Mouse (Mus musculus): ENCODE measurements around the gene Hs3st5. TPM values are rescaled to one million over a fixed set of nuclear protein-coding genes. Genes with fewer than 3 reads are reported as not detected.
"Not testable (repeated sequence)": the region's sequence is repeated elsewhere in the genome, so short reads cannot be mapped to it uniquely, and the experiment has no call there.

The Hs3st5 gene
- total RNA-seq (2021): 1 to 10 TPM; 1.0 to 1.3 TPM
- long read RNA-seq, experiment 1, partial matches to known transcripts: 0 of 5 reads
- long read RNA-seq, experiment 1, other reads (novel, unspliced or antisense): 5 of 5 reads
- long read RNA-seq, experiment 2, partial matches to known transcripts: 1 of 2 reads
- long read RNA-seq, experiment 2, other reads (novel, unspliced or antisense): 1 of 2 reads

DNA sequence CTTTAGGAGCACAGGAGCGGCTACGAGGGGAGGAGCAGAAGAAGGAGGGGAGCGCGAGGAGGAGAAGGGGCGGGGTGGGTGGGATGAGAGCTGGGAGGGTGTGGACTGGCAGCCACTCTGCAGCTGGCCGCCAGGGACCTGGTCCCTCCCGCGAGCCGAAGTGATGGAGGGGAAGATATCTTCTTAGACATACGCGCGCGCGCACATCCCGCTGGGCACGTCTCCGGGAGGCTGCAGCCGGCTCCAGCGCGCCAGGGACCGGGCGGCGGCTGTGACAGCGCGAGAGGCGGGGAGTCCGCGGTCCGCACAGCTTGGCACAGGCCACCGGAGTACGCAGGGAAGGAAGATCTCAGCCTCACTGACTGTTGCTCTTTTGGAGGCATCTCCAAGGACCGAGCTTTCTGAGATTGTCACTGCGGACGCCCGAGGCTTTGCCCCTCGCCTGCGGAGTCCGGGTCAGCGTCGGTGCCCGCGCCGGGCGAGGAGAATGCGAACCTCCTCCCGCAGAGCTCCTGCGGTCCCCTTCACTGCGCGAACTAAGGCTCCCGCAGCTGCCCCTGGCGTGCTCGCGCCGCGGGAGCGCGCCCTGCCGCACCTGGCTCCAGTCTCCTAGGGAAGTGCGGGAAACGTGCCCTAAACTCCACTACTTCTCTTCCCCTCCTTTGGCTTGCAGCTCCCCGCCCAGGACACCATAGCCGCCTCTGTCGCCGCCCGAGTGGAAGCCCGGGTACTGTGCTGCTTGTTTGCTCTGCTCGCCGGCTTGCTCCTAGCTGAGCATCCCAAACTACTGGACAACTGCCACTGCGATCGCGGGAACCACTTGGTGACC is at the start of gene Hs3st5:
Gene Hs3st5, plus strand, starts transcription at position 88 of the 829 bp plus-strand sequence.
- DNase-seq: peak; percentile 22 to 33
- intact Hi-C loops (cut with DNase I): no loop called here

DNA sequence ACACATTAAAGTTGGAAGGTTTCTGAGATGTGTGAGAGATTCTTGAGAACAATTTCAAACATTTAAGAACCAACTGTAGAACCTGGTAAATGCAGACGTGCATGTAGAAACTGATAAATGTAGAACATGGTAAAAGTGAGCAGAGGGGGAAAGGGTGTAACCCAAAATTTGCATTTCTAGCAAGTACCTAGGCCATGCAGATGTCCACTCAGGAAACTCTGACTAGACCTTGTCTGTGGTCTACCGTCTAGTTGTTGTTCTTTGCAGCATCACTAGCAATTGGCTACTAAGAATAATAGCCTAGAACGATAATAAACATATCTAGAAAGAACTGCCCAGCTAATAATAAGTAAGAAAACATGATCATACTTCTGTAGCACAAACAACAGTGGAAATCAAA is 38.0 kb upstream of the Hs3st5 start:
- intact Hi-C loops (cut with DNase I): no loop called here
- DNase-seq: no peak

DNA sequence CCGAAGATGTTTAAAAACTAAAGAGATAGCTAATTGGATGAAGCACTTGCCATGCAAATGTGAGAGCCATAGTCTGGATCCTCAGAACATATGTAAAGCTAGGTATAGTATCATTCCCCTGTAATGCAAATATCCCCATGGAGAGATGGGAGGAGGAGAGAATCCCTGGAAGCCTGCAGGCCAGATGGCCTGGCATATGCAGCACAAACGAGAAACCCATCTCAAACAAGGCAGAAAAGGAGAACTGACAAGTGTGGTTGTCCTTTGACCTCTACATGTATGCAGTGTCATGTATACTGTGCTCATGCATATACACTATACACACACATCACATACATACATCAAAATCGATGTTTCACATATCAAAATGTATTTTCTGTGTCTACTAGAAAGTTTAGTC is 35.5 kb upstream of the Hs3st5 start:
- intact Hi-C loops (cut with DNase I): no loop called here

DNA sequence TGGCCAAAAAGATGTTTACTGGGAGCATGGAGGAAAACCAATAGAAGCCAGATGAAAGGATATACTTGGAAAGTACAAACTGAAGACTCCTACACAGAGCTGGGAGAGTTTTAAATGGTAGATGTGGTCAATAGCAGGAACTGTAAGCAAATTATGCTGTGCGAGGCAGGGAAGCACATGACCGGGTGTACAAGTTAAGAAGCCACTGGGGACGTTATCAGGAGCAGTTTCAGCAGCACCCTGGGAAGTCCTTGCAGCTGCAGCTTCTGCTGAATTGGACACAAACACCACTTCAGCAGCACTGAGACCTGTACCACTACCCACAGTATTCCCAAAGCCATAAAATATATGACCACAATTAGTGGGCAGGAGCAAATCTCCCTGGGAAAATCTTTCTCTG is 31.8 kb upstream of the Hs3st5 start:
- intact Hi-C loops (cut with DNase I): no loop called here
- no peak for DNase-seq

More for the DNA sequence above, 35.5 kb upstream of the Hs3st5 start:
- no peak for DNase-seq

DNA sequence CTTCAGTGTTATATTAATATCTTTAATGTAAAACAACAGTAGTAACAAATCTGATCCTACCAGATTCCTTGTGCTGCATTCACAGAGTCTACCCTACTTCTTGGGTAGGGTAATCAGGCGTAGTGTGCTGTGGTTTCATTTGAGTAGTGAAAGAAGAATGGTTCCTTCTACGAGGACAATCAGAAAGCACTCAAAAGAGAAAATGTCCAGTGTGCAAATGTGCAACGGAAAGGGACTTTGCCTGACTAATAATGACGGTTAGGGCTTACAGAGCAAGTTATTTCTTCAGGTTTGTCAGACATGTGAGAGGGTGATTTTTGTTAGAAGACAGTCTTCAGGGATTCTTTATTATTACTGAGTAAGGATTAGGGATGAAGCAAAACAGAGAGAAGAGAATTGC is 29.1 kb upstream of the Hs3st5 start:
- no peak for DNase-seq
- intact Hi-C loops (cut with DNase I): no loop called here

DNA sequence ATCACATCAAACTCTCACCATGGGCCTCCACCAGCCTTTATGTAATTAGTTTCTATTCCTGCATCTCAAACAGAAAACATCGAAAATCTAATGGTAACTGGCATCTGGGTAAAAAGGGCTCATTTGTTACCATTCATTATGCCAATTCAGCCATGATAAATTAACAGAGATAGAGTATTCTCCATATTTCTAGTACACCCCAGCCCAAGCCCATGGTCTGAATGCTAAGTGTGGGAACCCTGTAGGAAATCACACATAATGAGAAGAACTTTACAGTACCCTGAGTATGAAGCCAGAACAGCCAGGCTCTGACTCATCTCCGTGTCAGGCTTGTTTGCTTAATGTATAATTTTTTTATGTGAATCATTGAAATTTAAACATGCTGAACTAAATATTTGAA is 23.3 kb upstream of the Hs3st5 start:
- intact Hi-C loops (cut with DNase I): no loop called here
- no peak for DNase-seq

DNA sequence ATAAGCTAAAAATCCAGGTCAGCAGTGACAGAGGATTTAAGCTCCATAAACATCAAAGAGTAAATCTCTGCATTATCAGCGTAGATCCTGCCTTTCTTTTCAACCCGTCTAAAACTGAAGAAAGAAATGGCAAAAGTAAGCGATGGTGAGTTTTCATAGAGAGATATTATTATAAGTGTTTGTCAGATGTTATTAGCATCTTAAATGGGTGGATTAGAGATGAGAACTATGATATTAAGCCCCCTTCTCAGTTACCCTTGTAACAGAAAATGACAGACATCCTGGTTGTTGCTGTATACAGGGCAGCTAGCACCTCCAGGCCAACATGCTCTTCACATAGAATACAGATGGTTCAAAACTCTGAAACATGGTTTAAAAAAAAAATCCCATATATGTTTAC is 22.6 kb upstream of the Hs3st5 start:
- intact Hi-C loops (cut with DNase I): no loop called here
- DNase-seq: no peak

DNA sequence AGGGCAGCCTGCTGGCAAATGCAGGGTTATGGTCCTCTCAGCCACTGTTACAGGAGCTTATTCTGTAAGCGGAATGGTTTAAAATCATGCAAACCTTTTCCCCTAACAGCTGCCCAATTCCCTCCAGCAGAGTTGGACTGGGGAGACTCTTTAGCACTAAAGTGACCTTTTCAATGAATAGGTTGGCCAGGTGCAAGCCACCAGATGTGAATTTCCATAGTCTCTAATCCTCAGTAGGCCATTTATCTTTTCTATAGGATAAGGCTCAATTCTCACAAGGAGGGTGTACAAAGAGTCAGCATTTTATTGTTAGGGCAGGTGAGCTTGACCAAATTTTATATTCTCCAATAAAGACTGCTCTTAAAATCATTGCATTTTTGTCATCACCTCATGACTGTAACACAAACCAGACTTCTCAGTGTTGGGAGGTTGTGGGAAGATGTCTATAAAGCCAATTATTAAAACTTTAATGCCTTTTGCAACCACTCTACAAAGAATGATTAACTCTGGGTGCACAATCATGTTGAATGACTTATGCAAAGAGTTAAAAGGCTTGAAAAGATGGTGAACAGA is 21.8 kb upstream of the Hs3st5 start:
- intact Hi-C loops (cut with DNase I): no loop called here
- no peak for DNase-seq

DNA sequence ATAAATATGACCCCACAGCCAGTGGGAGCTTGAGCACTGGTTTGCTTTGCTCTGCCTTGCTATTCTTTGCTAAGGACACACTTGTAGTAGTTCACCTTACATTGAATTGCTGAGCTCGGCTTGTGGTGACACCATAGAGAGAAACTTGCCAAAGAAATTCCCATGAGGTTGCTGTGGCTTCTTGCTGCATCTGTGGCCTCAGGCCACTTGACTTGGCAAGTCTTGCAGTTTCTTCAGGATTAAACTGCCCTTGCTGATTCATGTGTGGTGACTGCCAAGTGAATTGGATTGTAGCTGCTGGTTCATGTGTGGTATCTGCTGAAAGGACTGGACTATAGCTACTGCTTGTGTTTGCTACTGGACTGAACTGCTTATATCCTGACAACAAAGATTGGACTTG is 13.0 kb upstream of the Hs3st5 start:
- DNase-seq: no peak
- intact Hi-C loops (cut with DNase I): no loop called here

DNA sequence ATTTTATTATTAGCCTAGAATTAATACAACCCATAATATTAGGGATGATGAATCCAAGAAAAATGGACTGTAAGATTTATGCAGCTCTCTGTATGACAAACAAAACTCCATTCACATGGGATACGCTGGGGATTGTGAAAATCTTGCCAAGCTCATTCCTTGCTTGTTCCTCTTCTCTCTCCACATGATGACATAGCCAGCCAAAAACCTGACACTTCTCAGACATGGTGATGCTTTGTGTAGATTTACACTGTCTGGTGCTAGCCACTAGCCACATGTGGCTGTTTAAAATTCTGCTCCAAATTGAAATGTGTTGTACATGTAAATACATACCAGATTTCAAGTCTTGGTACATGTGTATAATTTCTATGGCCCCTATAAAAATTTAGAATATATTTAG is 6.9 kb upstream of the Hs3st5 start:
- intact Hi-C loops (cut with DNase I): no loop called here

DNA sequence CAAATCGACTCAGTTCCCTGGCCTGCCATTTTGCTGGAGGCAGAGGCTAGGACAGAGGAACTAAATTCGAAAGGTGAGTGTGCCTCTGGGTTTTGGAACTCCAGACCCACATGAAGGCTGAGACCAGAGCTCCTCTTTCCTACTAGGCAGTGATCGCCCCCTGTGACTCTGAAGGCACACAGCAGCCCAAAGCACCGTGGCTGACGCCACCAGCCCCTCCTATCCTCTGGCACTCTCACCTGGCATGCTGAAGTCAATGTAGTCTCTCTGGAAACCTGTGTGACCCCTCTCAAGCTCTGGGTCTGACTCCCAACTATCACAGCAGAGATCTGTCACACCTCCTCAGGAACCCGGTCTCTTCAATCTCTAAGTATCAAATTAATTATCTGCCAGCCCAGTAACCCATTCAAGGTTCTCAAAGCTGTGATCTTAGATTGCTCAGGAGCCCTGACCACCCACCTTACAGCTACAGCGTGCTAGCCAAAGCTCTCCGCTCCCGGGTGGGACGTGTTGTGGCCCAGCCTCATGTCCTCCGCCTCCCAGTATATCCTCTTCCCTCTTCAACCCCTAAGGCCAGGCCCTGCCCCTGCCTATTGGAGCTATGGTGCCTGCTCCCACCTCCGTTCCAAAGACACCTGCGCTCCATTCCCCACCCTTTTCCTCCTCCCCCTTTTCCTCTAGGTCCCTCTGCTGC is 434 bp upstream of the Hs3st5 start:
- peak in 1 of 2 experiments; percentile 1 for DNase-seq
- intact Hi-C loops (cut with DNase I): no loop called here

More for the DNA sequence above, 6.9 kb upstream of the Hs3st5 start:
- no peak for DNase-seq

DNA sequence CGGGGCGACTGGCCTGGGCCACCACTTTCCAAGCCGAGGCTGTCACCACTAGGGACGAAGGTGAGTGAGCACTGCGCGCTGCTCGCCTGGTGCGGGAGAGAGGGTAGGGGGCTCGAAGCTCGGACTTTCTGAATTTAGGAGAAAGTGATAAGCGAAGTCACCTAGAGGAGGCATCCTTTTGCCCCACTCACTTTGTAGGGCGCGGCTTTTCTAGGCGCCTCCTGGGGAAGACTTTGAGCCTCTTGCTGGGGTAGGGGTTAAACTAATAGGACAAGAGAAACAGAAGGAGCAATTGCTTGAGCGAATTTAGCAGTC is 899 bp downstream of the Hs3st5 start:
- intact Hi-C loops (cut with DNase I): no loop called here
- DNase-seq: no peak

DNA sequence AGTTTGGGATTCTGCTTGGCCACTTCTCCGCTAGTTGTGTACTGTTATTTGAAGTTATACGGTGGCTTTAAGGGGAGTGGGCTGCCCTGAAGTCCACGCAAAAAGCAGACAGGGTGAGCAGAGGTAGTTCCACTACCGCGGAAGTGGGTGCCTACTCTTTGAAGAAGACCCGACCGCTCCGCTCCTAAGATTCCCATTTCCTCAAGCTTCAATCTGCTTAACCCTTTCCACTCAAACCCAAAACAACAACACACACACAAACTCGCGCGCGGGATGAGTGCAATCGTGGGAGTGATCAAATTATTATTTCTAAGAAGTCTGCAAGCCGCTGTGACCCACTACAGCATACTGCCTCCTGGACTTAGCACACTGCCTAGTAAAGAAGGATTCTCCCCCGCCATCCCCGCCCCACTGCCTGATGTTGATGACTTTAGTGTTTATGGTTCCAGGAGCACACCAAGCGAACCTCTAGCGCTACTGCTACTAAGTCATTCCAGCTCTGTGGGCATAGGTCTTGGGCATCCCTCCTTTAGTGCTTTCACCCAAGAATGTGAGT is 1.5 kb downstream of the Hs3st5 start:
- intact Hi-C loops (cut with DNase I): no loop called here

DNA sequence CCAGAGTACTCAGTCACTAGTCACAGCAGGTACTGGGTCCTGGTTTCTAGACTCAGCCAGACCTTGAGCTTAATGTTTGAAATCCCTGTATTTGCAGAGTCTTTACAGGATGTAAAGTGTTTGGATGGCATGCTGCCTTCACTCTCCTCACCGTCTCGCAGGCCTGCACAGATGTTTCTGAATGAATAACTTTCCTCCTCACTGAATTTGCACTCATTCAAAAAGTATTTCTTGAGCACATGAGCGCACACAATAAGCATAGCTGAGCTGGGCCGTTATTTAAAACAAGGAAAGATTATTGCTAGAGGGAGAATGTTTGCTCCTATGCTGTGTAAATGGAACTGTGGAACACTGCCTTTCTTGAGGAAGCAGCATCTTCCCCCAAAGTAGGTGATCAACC is 2.9 kb downstream of the Hs3st5 start:
- intact Hi-C loops (cut with DNase I): no loop called here

More for the DNA sequence above, 1.5 kb downstream of the Hs3st5 start:
- DNase-seq: no peak

DNA sequence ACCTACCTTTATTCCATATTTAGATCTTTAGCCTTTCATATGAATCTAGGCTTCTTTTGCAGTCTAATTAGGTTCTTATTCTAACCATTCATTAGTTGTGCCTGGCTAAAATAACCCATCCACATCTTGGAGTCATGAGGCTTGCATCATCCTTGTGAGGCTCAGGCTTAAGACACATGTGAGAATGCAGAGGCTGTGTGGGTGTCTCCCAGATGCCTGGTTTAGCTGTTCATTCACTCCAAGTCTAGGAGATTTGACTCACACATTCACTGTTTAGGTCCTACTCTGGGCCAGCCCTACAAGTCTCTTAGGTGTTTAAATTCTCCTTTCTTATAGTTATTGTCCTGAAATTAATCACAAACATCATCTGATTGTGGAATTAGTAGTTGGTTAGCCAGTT is 17.3 kb downstream of the Hs3st5 start:
- DNase-seq: no peak
- intact Hi-C loops (cut with DNase I): no loop called here

More for the DNA sequence above, 2.9 kb downstream of the Hs3st5 start:
- DNase-seq: no peak

DNA sequence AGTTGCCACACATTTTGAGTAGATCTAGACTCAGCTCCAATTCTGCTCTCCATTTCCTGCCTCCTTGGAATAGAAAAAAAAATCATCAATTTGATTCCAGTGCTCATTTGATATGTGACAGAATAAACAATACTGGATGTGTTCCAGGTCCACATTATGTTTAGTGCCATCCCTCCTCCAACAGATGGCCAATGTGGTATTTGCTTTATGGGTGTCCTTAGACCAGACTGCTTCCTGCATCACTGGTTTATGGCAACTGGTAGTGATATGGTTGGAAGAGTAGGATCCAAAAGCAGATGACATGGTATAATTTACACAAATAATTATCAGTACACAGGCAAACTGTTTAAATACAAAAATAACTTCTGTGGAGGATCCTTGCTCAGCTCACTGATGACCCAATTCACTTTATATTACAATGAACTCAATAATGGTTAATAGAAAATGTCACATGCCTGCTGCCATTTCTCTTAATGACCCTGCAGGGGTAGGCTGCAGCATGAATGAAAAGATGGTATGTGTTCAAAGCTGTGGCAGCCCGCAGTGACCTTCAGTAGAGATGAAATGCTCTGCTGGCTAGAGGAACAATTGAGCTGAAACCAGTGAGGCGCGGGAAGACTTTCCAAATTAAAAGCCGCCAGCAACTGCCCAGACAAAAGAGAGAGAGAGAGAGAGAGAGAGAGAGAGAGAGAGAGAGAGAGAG is 27.2 kb downstream of the Hs3st5 start:
- intact Hi-C loops (cut with DNase I): no loop called here
- DNase-seq: no peak

DNA sequence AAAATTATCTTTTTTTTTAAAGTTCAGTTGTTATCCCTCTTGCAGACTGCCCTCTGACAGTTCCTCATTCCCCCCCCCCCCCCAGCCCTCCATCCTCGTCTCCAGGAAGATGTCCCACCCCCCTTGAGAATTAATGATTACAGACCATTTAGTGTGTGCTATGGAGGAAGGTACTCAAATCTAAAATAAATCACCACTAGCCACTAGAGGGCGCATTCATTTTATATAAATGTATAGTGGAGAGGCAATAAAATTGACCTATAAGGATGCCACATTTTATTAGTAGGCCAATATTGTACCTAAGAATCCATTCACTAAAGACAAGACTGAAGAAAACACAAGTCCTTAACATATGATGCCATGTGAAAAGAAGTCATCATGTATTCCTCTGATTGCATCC is 40.0 kb downstream of the Hs3st5 start:
- DNase-seq: peak in 1 of 2 experiments; percentile 10
- intact Hi-C loops (cut with DNase I): loop anchor here (5.0 kb wide), 1 partner anchor 246 kb away; no protein-coding TSS in a partner anchor

DNA sequence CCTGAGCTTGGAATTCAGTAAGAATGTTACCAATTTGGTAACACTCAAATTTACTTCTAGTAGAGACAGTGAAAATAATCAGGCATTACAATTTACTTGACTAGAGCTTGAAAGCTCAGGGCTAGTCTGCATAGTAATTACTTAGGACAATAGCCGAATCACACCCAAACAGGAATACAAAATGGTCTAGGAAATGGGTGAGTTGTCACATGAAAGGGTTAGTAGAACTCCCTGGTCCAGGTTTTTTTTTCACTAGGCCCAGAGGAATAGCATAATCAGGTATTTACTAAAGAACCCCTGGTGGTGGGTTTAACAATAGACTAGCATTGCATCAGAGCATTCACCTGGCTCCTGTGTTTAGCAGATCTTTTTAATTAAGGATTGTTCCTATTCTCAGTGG is 41.1 kb downstream of the Hs3st5 start:
- intact Hi-C loops (cut with DNase I): loop anchor here (5.0 kb wide), 1 partner anchor 245 kb away; no protein-coding TSS in a partner anchor

DNA sequence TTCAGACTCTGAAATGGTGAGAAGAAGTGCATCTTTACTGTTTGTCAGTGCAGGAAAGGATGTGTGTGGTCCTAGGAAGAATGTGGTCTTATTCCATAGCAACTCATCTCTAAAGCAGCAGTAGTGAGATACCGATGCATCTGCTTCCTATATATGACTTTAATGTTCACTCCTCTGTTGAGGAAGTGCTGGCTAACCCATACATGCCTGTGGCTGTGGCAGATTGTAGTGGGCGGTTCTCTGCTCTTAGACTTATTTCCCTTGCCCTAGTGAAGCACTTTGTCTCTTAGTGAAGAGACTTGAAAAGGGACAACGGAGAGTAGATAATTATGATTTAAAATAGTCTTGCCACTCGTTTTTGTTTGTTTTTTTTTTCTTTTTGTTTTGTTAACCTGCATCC is 47.4 kb downstream of the Hs3st5 start:
- DNase-seq: no peak
- intact Hi-C loops (cut with DNase I): no loop called here

More for the DNA sequence above, 41.1 kb downstream of the Hs3st5 start:
- not testable (repeated sequence) for DNase-seq
